Mouse (Mus musculus): Measurements from ENCODE around the gene Lrrn4.

- TF ChIP-seq CTCF (IDR thresholded peaks at IDR 0.05; ENCODE audit: control insufficient read depth, insufficient read depth, insufficient read length) (no peak), MYOG (IDR thresholded peaks at IDR 0.05; ENCODE audit: control insufficient read depth, extremely low read depth, insufficient read length) (no peak)
These were observed 11.0 kb downstream of the Lrrn4 start for GRCm38 (mm10) chr2:132869682-132870081.

All from C2C12 (cell line).